Mouse (Mus musculus) small intestine, adult 2 months (tissue): Measurements from ENCODE around the gene Aamp. TPM values are rescaled to one million over a fixed set of nuclear protein-coding genes. Genes with fewer than 3 reads are reported as not detected.
A peak's percentile ranks its signal among the peaks of the same experiment; 100 is the strongest.
"Not testable (repeated sequence)": the region's sequence is repeated elsewhere in the genome, so short reads cannot be mapped to it uniquely, and the experiment has no call there.

Experiments used
- H3K27ac ChIP-seq: fragments of 200-500 bp; 2 replicates; pipeline ENCODE4 v1.5.1; 2012; ENCODE audit warnings: low read depth, low read length, control low read depth, inconsistent platforms; ENCODE audit not compliant: insufficient read depth
- H3K27me3 ChIP-seq: fragments of 200-500 bp; 2 replicates; pipeline ENCODE4 v1.6.1; 2012; ENCODE audit warnings: mild to moderate bottlenecking, moderate library complexity, low read length, inconsistent platforms; ENCODE audit not compliant: control insufficient read depth, insufficient read depth
- H3K36me3 ChIP-seq: fragments of 200-500 bp; 2 replicates; pipeline ENCODE4 v1.6.1; 2012; ENCODE audit warnings: mild to moderate bottlenecking, low read length, control low read depth, inconsistent platforms; ENCODE audit not compliant: control insufficient read depth, insufficient read depth
- H3K4me1 ChIP-seq: fragments of 200-500 bp; 2 replicates; pipeline ENCODE4 v1.6.1; 2012; ENCODE audit warnings: low read length, inconsistent platforms, mixed read lengths; ENCODE audit not compliant: control insufficient read depth, insufficient read depth, insufficient read length
- H3K4me3 ChIP-seq: fragments of 200-500 bp; 2 replicates; pipeline ENCODE4 v1.5.1; 2012; ENCODE audit warnings: low read depth, mild to moderate bottlenecking, control low read depth, inconsistent platforms, low read length, moderate library complexity
- CTCF ChIP-seq: fragments of 200-500 bp; IDR thresholded peaks from 2 replicates; pipeline ENCODE4 v1.5.1; 2012; ENCODE audit warnings: low read depth, mild to moderate bottlenecking, control low read depth, inconsistent platforms, low read length, moderate library complexity, mixed read lengths; ENCODE audit not compliant: insufficient replicate concordance, insufficient read length; ENCODE audit errors: extremely low read depth
- POLR2A ChIP-seq: fragments of 200-500 bp; IDR thresholded peaks from 2 replicates; pipeline ENCODE4 v1.6.1; 2012; ENCODE audit warnings: low read depth, mild to moderate bottlenecking, control low read depth, inconsistent platforms, low read length, moderate library complexity
- WGBS: fragments of 180-500 bp; shearing (Covaris S2); methylation state at CpG from one replicate; pipeline ENCODE4 v1.1.7; 2018; 5-methylcytosine and 5-hydroxymethylcytosine counted together
- polyA plus RNA-seq: library from polyadenylated mRNA; depleted of rRNA; stranded (reverse); fragments of >200 nt; gene quantifications from 2 replicates; pipeline ENCODE4 v1.2.3, GENCODE M21; 2012; rRNA removed

Gene Aamp
- polyA plus RNA-seq = 81.6 and 160 TPM in 2 replicates

GRCm38 (mm10) chr1:74284543-74285160 is at the start of gene Aamp, which contains the start of gene Pnkd:
Gene Aamp (minus strand): TSS chr1:74284738.
Gene Pnkd (plus strand): TSS chr1:74284930.
- Histone ChIP-seq H3K4me1 (peaks cover 4% of the 10 kb centered on the region; the same call in 1 of the 2 replicates), H3K36me3 (peaks cover 51% of the 10 kb centered on the region), H3K4me3 (peak within 1 kb of the TSS; percentile 76), H3K27ac (peak within 1 kb of the TSS; percentile 13; the same call in 1 of the 2 replicates), H3K27me3 (no peaks in the 10 kb centered on the region)
- peak; percentile 76; the same call in 1 of the 2 replicates for TF ChIP-seq POLR2A
- TF ChIP-seq CTCF = no peak
- under 1% methylated on average over 55 of the region's 56 CpGs for WGBS

- WGBS = 7% methylated on average over 9 of the region's 9 CpGs
- Histone ChIP-seq H3K36me3 (no peaks in the 10 kb centered on the region), H3K4me1 (peaks cover 32% of the 10 kb centered on the region), H3K27me3 (no peaks in the 10 kb centered on the region), H3K4me3 (peak overlapping the region; percentile 74), H3K27ac (no peak overlapping the region)
- TF ChIP-seq CTCF = no peak
- TF ChIP-seq POLR2A = no peak
Measured at GRCm38 (mm10) chr1:74332930-74333329, 48.4 kb upstream of the Aamp start.

GRCm38 (mm10) chr1:74332241-74332763 is 47.8 kb upstream of the Aamp start:
- H3K36me3 ChIP-seq = no peaks in the 10 kb centered on the region
- H3K4me1 ChIP-seq = peaks cover 32% of the 10 kb centered on the region
- WGBS = under 1% methylated on average over 36 of the region's 36 CpGs
- H3K27ac ChIP-seq = peak overlapping the region; percentile 27; the same call in 1 of the 2 replicates
- no peaks in the 10 kb centered on the region for H3K27me3 ChIP-seq
- H3K4me3 ChIP-seq = peak overlapping the region; percentile 74
- TF ChIP-seq POLR2A (no peak), CTCF (peak; percentile 7; the same call in 1 of the 2 replicates)

GRCm38 (mm10) chr1:74331046-74331681 is 46.6 kb upstream of the Aamp start:
- Histone ChIP-seq H3K4me1 (peaks cover 32% of the 10 kb centered on the region), H3K4me3 (no peak overlapping the region), H3K27ac (peak overlapping the region; percentile 87), H3K36me3 (no peaks in the 10 kb centered on the region), H3K27me3 (no peaks in the 10 kb centered on the region)
- WGBS = 38% methylated on average over 4 of the region's 4 CpGs
- TF ChIP-seq POLR2A (no peak), CTCF (no peak)

GRCm38 (mm10) chr1:74329899-74330431 is 45.4 kb upstream of the Aamp start:
- Histone ChIP-seq H3K4me1 (peaks cover 32% of the 10 kb centered on the region), H3K36me3 (no peaks in the 10 kb centered on the region), H3K4me3 (no peak overlapping the region), H3K27ac (peak overlapping the region; percentile 87), H3K27me3 (no peaks in the 10 kb centered on the region)
- 23% methylated on average over 7 of the region's 7 CpGs for whole genome bisulfite sequencing
- no peak for TF ChIP-seq CTCF
- TF ChIP-seq POLR2A = no peak

- 91% methylated on average over 2 of the region's 2 CpGs for WGBS
- peaks cover 24% of the 10 kb centered on the region for H3K4me1 ChIP-seq
- not testable (repeated sequence) for H3K27ac ChIP-seq, H3K36me3 ChIP-seq, H3K27me3 ChIP-seq, H3K4me3 ChIP-seq
- TF ChIP-seq CTCF = peak; percentile 5; the same call in 1 of the 2 replicates
Measured at GRCm38 (mm10) chr1:74326916-74327315, 42.4 kb upstream of the Aamp start.

GRCm38 (mm10) chr1:74321396-74321795 is 36.9 kb upstream of the Aamp start:
- Histone ChIP-seq H3K27ac (no peak overlapping the region), H3K36me3 (no peaks in the 10 kb centered on the region), H3K27me3 (no peaks in the 10 kb centered on the region), H3K4me1 (no peaks in the 10 kb centered on the region), H3K4me3 (no peak overlapping the region)
- 37% methylated on average over 3 of the region's 3 CpGs for WGBS
- TF ChIP-seq CTCF (no peak), POLR2A (no peak)

GRCm38 (mm10) chr1:74318711-74319110 is 34.2 kb upstream of the Aamp start:
- no peak overlapping the region for H3K4me3 ChIP-seq
- TF ChIP-seq CTCF = no peak
- WGBS = 55% methylated on average over 3 of the region's 3 CpGs
- H3K4me1 ChIP-seq = no peaks in the 10 kb centered on the region
- H3K36me3 ChIP-seq = no peaks in the 10 kb centered on the region
- H3K27me3 ChIP-seq = no peaks in the 10 kb centered on the region
- no peak overlapping the region for H3K27ac ChIP-seq
